Mouse (Mus musculus) ES-E14 (cell line): ENCODE measurements at regions not wholly inside any gene's neighbourhood (a gene's known extent, or its start where the extent isn't known, plus 50 kb on each side); places are given as distances from the start of the nearest gene placed in this dataset.

Experiments
- CHD2 ChIP-seq: IDR thresholded peaks from 2 replicates; pipeline ENCODE4 v1.6.1; 2014; ENCODE audit warnings: mild to moderate bottlenecking, low read depth, low read length, inconsistent platforms
- HCFC1 ChIP-seq: IDR thresholded peaks from 2 replicates; pipeline ENCODE4 v1.6.1; 2012; ENCODE audit warnings: low read length, inconsistent platforms, borderline replicate concordance; ENCODE audit not compliant: insufficient read depth
- MAFK ChIP-seq: IDR thresholded peaks from 2 replicates; pipeline ENCODE4 v1.6.1; 2014; ENCODE audit warnings: mild to moderate bottlenecking, low read depth, low read length, inconsistent platforms; ENCODE audit not compliant: insufficient read depth
- ZC3H11A ChIP-seq: IDR thresholded peaks from 2 replicates; pipeline ENCODE4 v1.6.1; 2012; ENCODE audit warnings: low read depth, mild to moderate bottlenecking, inconsistent platforms, low read length, borderline replicate concordance
- ZNF384 ChIP-seq: IDR thresholded peaks from 2 replicates; pipeline ENCODE4 v1.6.1; 2012; ENCODE audit warnings: low read depth, low read length, inconsistent platforms

- TF ChIP-seq ZNF384 = no peak
- no peak for TF ChIP-seq ZC3H11A
- TF ChIP-seq CHD2 = no peak
- TF ChIP-seq MAFK = no peak
- no peak for TF ChIP-seq HCFC1
These were observed 262.7 kb upstream of the Gcfc2 start for GRCm38 (mm10) chr6:81660478-81661395.
